Mouse (Mus musculus): ENCODE measurements around the gene Kcnn1.

- no peak for TF ChIP-seq CEBPB (IDR thresholded peaks at IDR 0.05; ENCODE audit: insufficient read depth, poor library complexity, severe bottlenecking)
- TF ChIP-seq POLR2A (IDR thresholded peaks at IDR 0.05; ENCODE audit: insufficient read length, low read depth): no peak
- TF ChIP-seq MYOG (IDR thresholded peaks at IDR 0.05; ENCODE audit: control insufficient read depth in 1 of 3, insufficient read depth in 1 of 3, insufficient read length in 2 of 3, low read depth in 2 of 3): no peak
- TF ChIP-seq REST (IDR thresholded peaks at IDR 0.05; ENCODE audit: insufficient read depth, insufficient read length): no peak
- no peak for TF ChIP-seq USF1 (IDR thresholded peaks at IDR 0.05; ENCODE audit: low read depth)
- TF ChIP-seq E2F4 (IDR thresholded peaks at IDR 0.05; ENCODE audit: insufficient read depth): no peak
- TF ChIP-seq POLR2AphosphoS2 (IDR thresholded peaks at IDR 0.05; ENCODE audit: insufficient read length, low read depth): no peak
- no peak for TF ChIP-seq MAX (IDR thresholded peaks at IDR 0.05; ENCODE audit: low read depth)
Measured at GRCm38 (mm10) chr8:70871195-70871807, 8.2 kb upstream of the Kcnn1 start.
